Mouse (Mus musculus): ENCODE results near the gene Ap3d1.

The Ap3d1 gene

DNA sequence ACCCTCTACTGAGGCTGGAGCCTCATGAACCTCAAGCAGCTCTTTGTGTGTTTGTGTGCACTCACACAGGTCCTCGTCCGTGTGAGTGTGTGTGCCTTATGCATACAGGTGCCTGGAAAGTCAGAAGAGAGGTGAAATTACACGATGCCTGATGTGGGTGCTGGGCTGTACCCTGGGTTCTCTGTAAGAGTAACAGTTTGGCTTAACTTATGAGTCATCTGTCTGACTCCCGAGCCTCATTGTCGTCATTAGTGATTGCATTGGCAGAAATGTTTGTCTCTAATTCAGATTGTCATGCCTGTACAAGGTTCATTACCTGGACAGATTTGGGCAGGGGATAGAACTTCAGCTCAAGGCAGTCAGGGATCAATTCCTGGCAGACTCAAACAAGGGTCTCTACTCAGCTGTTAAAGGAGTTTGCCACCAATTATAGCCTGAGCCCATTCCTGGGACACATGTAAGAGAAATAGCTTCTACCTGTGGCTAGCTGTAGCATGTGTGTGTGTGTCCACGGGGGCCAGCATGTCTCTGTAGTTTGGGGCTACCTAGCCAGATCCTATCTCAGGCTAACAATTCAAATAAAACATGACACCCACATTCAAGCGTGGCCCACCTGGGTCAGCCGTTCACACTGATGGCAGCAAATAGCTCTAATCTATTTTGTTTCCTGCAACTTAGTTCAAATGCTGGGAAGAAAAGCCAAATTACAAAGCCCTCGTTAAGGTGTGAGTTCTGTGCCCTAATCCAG is 64.8 kb downstream of the Ap3d1 start:
- in situ Hi-C loops (cut with MboI; ENCODE audit: low pct_unique_long_range_greater_than_20kb in 1 of 2, low sequenced_read_pairs in 2 of 2, unreplicated experiment in 1 of 2) = no loop called here

- in situ Hi-C loops (cut with MboI; ENCODE audit: low pct_unique_long_range_greater_than_20kb in 1 of 2, low sequenced_read_pairs in 2 of 2, unreplicated experiment in 1 of 2) = no loop called here
These were observed 65.7 kb downstream of the Ap3d1 start for GRCm38 (mm10) chr10:80676198-80676928.

- in situ Hi-C loops (cut with MboI; ENCODE audit: low pct_unique_long_range_greater_than_20kb in 1 of 2, low sequenced_read_pairs in 2 of 2, unreplicated experiment in 1 of 2) = no loop called here
These were observed 66.5 kb downstream of the Ap3d1 start for GRCm38 (mm10) chr10:80675405-80676197.

DNA sequence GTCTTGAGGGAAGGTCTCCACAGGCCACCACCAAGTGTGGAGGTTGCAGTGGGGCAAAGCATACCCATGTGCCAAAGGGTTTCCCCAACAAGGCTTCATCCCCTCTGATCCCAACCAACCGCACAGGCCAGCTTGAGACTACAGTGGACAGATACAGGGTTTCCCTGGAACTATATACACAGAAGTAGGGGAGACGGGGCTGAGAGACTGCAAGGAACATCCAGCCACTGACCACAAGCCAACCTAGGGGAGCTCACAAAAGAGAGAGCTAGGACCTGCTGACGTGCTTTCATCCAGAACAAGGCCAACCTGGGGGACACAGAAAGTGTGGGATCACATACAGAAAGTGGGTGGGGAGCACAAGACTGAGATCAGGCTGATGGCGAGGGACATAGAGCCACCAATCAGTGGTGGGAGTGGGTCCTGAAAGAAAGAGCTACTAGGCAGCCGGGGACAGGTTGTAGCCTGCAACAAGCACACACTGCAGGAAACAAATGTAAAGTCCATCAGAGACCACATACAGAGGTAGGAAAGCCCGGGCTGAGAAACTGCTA is 67.1 kb downstream of the Ap3d1 start:
- in situ Hi-C loops (cut with MboI; ENCODE audit: low pct_unique_long_range_greater_than_20kb in 1 of 2, low sequenced_read_pairs in 2 of 2, unreplicated experiment in 1 of 2) = no loop called here

- in situ Hi-C loops (cut with MboI; ENCODE audit: low pct_unique_long_range_greater_than_20kb in 1 of 2, low sequenced_read_pairs in 2 of 2, unreplicated experiment in 1 of 2) = no loop called here
These were observed 67.8 kb downstream of the Ap3d1 start for GRCm38 (mm10) chr10:80674161-80674711.

- in situ Hi-C loops (cut with MboI; ENCODE audit: low pct_unique_long_range_greater_than_20kb in 1 of 2, low sequenced_read_pairs in 2 of 2, unreplicated experiment in 1 of 2) = no loop called here
These were observed 68.4 kb downstream of the Ap3d1 start for GRCm38 (mm10) chr10:80673690-80674089.

GRCm38 (mm10) chr10:80671936-80672690 is 70.0 kb downstream of the Ap3d1 start:
- in situ Hi-C loops (cut with MboI; ENCODE audit: low pct_unique_long_range_greater_than_20kb in 1 of 2, low sequenced_read_pairs in 2 of 2, unreplicated experiment in 1 of 2) = no loop called here

GRCm38 (mm10) chr10:80671251-80671650 is 70.8 kb downstream of the Ap3d1 start:
- in situ Hi-C loops (cut with MboI; ENCODE audit: low pct_unique_long_range_greater_than_20kb in 1 of 2, low sequenced_read_pairs in 2 of 2, unreplicated experiment in 1 of 2) = no loop called here

GRCm38 (mm10) chr10:80670531-80670930 is 71.5 kb downstream of the Ap3d1 start:
- in situ Hi-C loops (cut with MboI; ENCODE audit: low pct_unique_long_range_greater_than_20kb in 1 of 2, low sequenced_read_pairs in 2 of 2, unreplicated experiment in 1 of 2) = no loop called here

GRCm38 (mm10) chr10:80669737-80670485 is 72.2 kb downstream of the Ap3d1 start:
- in situ Hi-C loops (cut with MboI; ENCODE audit: low pct_unique_long_range_greater_than_20kb in 1 of 2, low sequenced_read_pairs in 2 of 2, unreplicated experiment in 1 of 2) = no loop called here

- in situ Hi-C loops (cut with MboI; ENCODE audit: low pct_unique_long_range_greater_than_20kb in 1 of 2, low sequenced_read_pairs in 2 of 2, unreplicated experiment in 1 of 2) = no loop called here
These were observed 73.0 kb downstream of the Ap3d1 start for GRCm38 (mm10) chr10:80669018-80669417.

DNA sequence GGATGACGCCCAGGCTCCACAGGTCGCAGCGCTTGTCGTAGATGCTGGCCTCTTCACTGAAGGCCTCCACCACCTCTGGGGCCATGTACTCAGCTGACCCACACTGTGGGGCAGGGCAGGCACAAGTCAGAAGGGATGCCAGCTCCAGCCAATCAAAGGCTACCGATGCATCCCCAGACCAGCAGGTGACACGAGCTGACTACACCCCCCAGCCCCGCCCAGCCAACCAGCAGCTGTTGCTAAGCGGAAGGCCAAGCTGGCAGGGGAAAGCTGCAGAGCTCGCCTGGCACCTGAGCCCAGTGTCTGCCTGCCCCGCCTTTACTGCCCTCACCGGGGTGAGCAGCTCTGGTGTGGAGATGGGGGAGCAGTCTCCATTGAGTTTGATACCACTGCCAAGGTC is 73.5 kb downstream of the Ap3d1 start:
- in situ Hi-C loops (cut with MboI; ENCODE audit: low pct_unique_long_range_greater_than_20kb in 1 of 2, low sequenced_read_pairs in 2 of 2, unreplicated experiment in 1 of 2) = no loop called here

- in situ Hi-C loops (cut with MboI; ENCODE audit: low pct_unique_long_range_greater_than_20kb in 1 of 2, low sequenced_read_pairs in 2 of 2, unreplicated experiment in 1 of 2) = no loop called here
These were observed 75.1 kb downstream of the Ap3d1 start for GRCm38 (mm10) chr10:80666837-80667412.

DNA sequence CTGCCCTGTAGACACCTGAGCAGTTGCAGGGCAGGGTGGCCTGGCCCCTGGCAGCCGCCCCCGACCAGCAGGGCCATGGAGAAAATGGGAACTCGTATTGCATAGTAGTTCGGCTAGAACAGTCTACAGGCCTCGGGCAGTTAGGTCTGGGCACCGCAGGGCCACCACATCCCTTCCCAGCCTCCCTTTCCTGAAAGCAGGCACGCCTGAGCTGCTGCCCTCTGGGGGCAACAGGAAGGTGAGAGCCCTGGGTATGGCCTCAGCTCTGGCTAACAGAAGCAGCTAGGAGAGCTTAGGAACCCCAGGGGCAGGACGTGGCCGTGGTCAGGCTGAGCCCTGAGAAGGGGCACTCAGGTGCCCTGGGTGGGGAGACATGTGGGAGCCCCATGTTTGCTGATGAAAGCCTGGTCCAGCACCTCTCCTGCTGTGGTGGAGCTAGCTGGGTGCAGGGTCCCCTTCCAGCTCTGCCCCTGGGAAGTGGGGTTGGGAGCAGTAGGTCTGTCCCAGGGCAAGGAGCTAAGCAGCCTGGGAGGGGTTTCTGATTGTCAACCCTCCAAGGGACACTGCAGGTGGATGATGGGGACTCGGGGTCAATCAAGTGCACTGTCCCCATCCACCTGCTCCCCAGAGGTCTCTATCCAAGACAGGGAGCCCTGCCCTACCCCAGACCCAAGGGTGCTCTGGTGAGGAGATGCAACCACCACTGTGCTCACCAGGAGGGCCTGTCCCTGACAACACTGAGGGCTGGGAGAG is 75.9 kb downstream of the Ap3d1 start:
- in situ Hi-C loops (cut with MboI; ENCODE audit: low pct_unique_long_range_greater_than_20kb in 1 of 2, low sequenced_read_pairs in 2 of 2, unreplicated experiment in 1 of 2) = no loop called here

DNA sequence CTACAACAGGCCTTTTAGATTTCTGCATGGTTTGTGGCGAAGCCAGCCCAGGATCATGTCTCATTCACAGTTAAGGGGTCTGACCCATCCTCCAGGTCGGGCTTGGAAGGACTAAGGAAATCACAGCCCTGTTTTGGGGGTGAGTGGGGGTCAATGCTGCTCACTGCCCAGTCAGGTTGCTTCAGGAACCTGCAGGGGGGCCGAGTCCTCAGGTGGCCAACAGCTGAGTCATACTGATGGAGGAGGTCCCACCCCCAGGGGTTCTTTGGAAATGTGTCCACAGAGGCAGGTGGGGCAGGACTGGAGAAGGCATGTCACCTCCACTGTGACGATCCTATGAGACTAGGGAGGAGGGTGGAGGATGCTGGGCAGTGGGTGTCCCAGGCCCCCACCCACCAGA is 76.6 kb downstream of the Ap3d1 start:
- in situ Hi-C loops (cut with MboI; ENCODE audit: low pct_unique_long_range_greater_than_20kb in 1 of 2, low sequenced_read_pairs in 2 of 2, unreplicated experiment in 1 of 2) = no loop called here

DNA sequence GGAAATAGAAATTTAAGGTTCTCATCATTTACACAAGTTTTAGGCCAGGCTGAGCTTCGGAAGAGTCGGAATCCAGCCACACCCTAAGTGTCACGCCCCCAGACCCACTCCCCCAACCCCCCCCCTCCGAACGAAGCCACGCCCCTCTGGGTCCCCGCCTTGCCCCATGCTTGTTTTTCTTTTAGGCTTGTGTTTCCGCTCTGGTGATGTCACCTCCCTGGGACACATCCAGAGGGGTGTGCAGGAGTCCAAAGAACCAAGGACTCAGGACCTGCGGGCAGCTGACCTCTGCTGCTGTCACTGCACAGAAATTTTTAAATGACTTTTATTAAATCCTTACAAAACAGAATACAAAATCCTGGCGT is 77.1 kb downstream of the Ap3d1 start:
- in situ Hi-C loops (cut with MboI; ENCODE audit: low pct_unique_long_range_greater_than_20kb in 1 of 2, low sequenced_read_pairs in 2 of 2, unreplicated experiment in 1 of 2) = no loop called here

Data from mouse embryonic stem cell (cell line).